Mouse (Mus musculus) kidney, embryonic 15.5 days (tissue): ENCODE measurements around the gene Ctnnb1. TPM values are rescaled to one million over a fixed set of nuclear protein-coding genes. Genes with fewer than 3 reads are reported as not detected.
"Not testable (repeated sequence)": the region's sequence is repeated elsewhere in the genome, so short reads cannot be mapped to it uniquely, and the experiment has no call there.

Experiments
- ATAC-seq: fragments of 200-750 bp; cut with Nextera tagmentation; replicated peaks from 2 replicates; pipeline ENCODE4 v1.8.0; 2017; ENCODE audit warnings: moderate TSS enrichment; ENCODE audit not compliant: low FRiP score
- H3K27ac ChIP-seq: fragments of 300-500 bp; sonication (generic); 2 replicates; pipeline ENCODE4 v1.5.1; 2015; ENCODE audit warnings: mild to moderate bottlenecking, inconsistent platforms
- H3K27me3 ChIP-seq: fragments of 300-500 bp; sonication (generic); 2 replicates; pipeline ENCODE4 v1.6.1; 2015; ENCODE audit warnings: inconsistent platforms
- H3K36me3 ChIP-seq: fragments of 300-500 bp; sonication (generic); 2 replicates; pipeline ENCODE4 v1.6.1; 2015; ENCODE audit warnings: inconsistent platforms
- H3K4me1 ChIP-seq: fragments of 300-500 bp; sonication (generic); 2 replicates; pipeline ENCODE4 v1.6.1; 2015; ENCODE audit warnings: inconsistent platforms
- H3K4me2 ChIP-seq: fragments of 300-500 bp; sonication (generic); 2 replicates; pipeline ENCODE4 v1.6.1; 2015; ENCODE audit warnings: moderate library complexity, mild to moderate bottlenecking, inconsistent platforms
- H3K4me3 ChIP-seq: fragments of 300-500 bp; sonication (generic); replicated peaks from 2 replicates; pipeline ENCODE4 v1.5.1; 2015; ENCODE audit warnings: mild to moderate bottlenecking, inconsistent platforms
- H3K9ac ChIP-seq: fragments of 300-500 bp; sonication (generic); 2 replicates; pipeline ENCODE4 v1.6.1; 2015; ENCODE audit warnings: mild to moderate bottlenecking, inconsistent platforms
- H3K9me3 ChIP-seq: fragments of 300-500 bp; sonication (generic); replicated peaks from 2 replicates; pipeline ENCODE4 v1.6.1; 2016; ENCODE audit warnings: inconsistent platforms
- WGBS: fragments of 180-500 bp; shearing (Covaris S2); methylation state at CpG from one replicate; pipeline ENCODE4 v1.1.7; 2015; ENCODE audit warnings: mixed read lengths; 5-methylcytosine and 5-hydroxymethylcytosine counted together
- polyA plus RNA-seq: library from polyadenylated mRNA; unstranded; fragments of >200 nt; fragmentation: Nextera tagmentation; extraction: Ambion mirVana; gene quantifications from 2 replicates; pipeline ENCODE4 v1.2.1, GENCODE M21; 2015

The Ctnnb1 gene
- polyA plus RNA-seq, 1 experiment from 2014 or later, result 543 TPM

GRCm38 (mm10) chr9:120900338-120901274 is 28.4 kb upstream of the Ctnnb1 start:
- peaks cover 41% of the 10 kb centered on the region for H3K4me1 ChIP-seq
- ATAC-seq, result no peak
- no peak overlapping the region for H3K9ac ChIP-seq
- no peaks in the 10 kb centered on the region for H3K36me3 ChIP-seq
- no peaks in the 10 kb centered on the region for H3K9me3 ChIP-seq
- H3K27me3 ChIP-seq, result no peaks in the 10 kb centered on the region
- WGBS, result 53% methylated on average over 12 of the region's 12 CpGs
- no peak overlapping the region for H3K4me3 ChIP-seq
- H3K4me2 ChIP-seq, result no peak overlapping the region
- peak overlapping the region; percentile 49 for H3K27ac ChIP-seq

- Histone ChIP-seq H3K27ac (no peak overlapping the region), H3K9me3 (no peaks in the 10 kb centered on the region), H3K4me2 (no peak overlapping the region), H3K4me3 (no peak overlapping the region), H3K9ac (no peak overlapping the region), H3K27me3 (no peaks in the 10 kb centered on the region), H3K4me1 (peaks cover 26% of the 10 kb centered on the region), H3K36me3 (no peaks in the 10 kb centered on the region)
- ATAC-seq, result no peak; the same call in 1 of the 2 replicates
- 54% methylated on average over 8 of the region's 8 CpGs for WGBS
Measured at GRCm38 (mm10) chr9:120902562-120902961, 26.5 kb upstream of the Ctnnb1 start.

GRCm38 (mm10) chr9:120908461-120908860 is 20.6 kb upstream of the Ctnnb1 start:
- Histone ChIP-seq H3K4me1 (peaks cover 11% of the 10 kb centered on the region), H3K4me2 (no peak overlapping the region), H3K27ac (no peak overlapping the region), H3K9ac (no peak overlapping the region), H3K36me3 (no peaks in the 10 kb centered on the region), H3K27me3 (no peaks in the 10 kb centered on the region), H3K9me3 (no peaks in the 10 kb centered on the region), H3K4me3 (no peak overlapping the region)
- no peak for ATAC-seq
- 81% methylated on average over 6 of the region's 6 CpGs for WGBS

- H3K9ac ChIP-seq, result no peak overlapping the region
- no peak overlapping the region for H3K27ac ChIP-seq
- 66% methylated on average over 13 of the region's 13 CpGs for WGBS
- no peak overlapping the region for H3K4me2 ChIP-seq
- no peaks in the 10 kb centered on the region for H3K36me3 ChIP-seq
- peaks cover 9% of the 10 kb centered on the region for H3K4me1 ChIP-seq
- H3K4me3 ChIP-seq, result no peak overlapping the region
- no peaks in the 10 kb centered on the region; the same call in 1 of the 2 replicates for H3K9me3 ChIP-seq
- ATAC-seq, result no peak
- no peaks in the 10 kb centered on the region for H3K27me3 ChIP-seq
Measured at GRCm38 (mm10) chr9:120913152-120913551, 15.9 kb upstream of the Ctnnb1 start.

GRCm38 (mm10) chr9:120914429-120914828 is 14.6 kb upstream of the Ctnnb1 start:
- no peaks in the 10 kb centered on the region for H3K36me3 ChIP-seq
- no peak overlapping the region for H3K4me2 ChIP-seq
- peaks cover 21% of the 10 kb centered on the region for H3K4me1 ChIP-seq
- no peak overlapping the region for H3K9ac ChIP-seq
- ATAC-seq, result no peak
- H3K4me3 ChIP-seq, result no peak overlapping the region
- no peaks in the 10 kb centered on the region; the same call in 1 of the 2 replicates for H3K9me3 ChIP-seq
- H3K27ac ChIP-seq, result peak overlapping the region; percentile 60
- 87% methylated on average over 4 of the region's 4 CpGs for WGBS
- no peaks in the 10 kb centered on the region for H3K27me3 ChIP-seq

GRCm38 (mm10) chr9:120914877-120915459 is 14.0 kb upstream of the Ctnnb1 start:
- Histone ChIP-seq H3K4me1 (peaks cover 21% of the 10 kb centered on the region), H3K27ac (peak overlapping the region; percentile 60), H3K27me3 (no peaks in the 10 kb centered on the region), H3K9ac (no peak overlapping the region), H3K4me2 (no peak overlapping the region), H3K4me3 (no peak overlapping the region), H3K9me3 (no peaks in the 10 kb centered on the region; the same call in 1 of the 2 replicates), H3K36me3 (no peaks in the 10 kb centered on the region)
- WGBS, result 85% methylated on average over 14 of the region's 14 CpGs
- ATAC-seq, result 0 out of 2 replicates have a peak, but pooled peaks have one; percentile 44

GRCm38 (mm10) chr9:120917619-120918018 is 11.4 kb upstream of the Ctnnb1 start:
- ATAC-seq, H3K27ac ChIP-seq: not testable (repeated sequence)
- 94% methylated on average over 2 of the region's 2 CpGs for WGBS

GRCm38 (mm10) chr9:120918211-120918610 is 10.8 kb upstream of the Ctnnb1 start:
- Histone ChIP-seq H3K27ac (peak overlapping the region; percentile 59), H3K36me3 (no peaks in the 10 kb centered on the region), H3K27me3 (no peaks in the 10 kb centered on the region), H3K9me3 (no peaks in the 10 kb centered on the region; the same call in 1 of the 2 replicates), H3K9ac (no peak overlapping the region), H3K4me2 (no peak overlapping the region), H3K4me3 (no peak overlapping the region), H3K4me1 (peaks cover 15% of the 10 kb centered on the region)
- 58% methylated on average over 5 of the region's 5 CpGs for WGBS
- no peak for ATAC-seq

More at GRCm38 (mm10) chr9:120917619-120918018, 11.4 kb upstream of the Ctnnb1 start:
- not testable (repeated sequence) for H3K9ac ChIP-seq, H3K9me3 ChIP-seq, H3K27me3 ChIP-seq, H3K4me3 ChIP-seq, H3K36me3 ChIP-seq, H3K4me2 ChIP-seq
- H3K4me1 ChIP-seq, result peaks cover 16% of the 10 kb centered on the region

- H3K9ac ChIP-seq, result no peak overlapping the region
- no peaks in the 10 kb centered on the region for H3K36me3 ChIP-seq
- ATAC-seq, result peak; percentile 78
- no peak overlapping the region for H3K4me3 ChIP-seq
- 14% methylated on average over 6 of the region's 6 CpGs for WGBS
- H3K9me3 ChIP-seq, result no peaks in the 10 kb centered on the region; the same call in 1 of the 2 replicates
- H3K27me3 ChIP-seq, result no peaks in the 10 kb centered on the region
- peak overlapping the region; percentile 59 for H3K27ac ChIP-seq
- H3K4me2 ChIP-seq, result no peak overlapping the region
- peaks cover 15% of the 10 kb centered on the region for H3K4me1 ChIP-seq
Measured at GRCm38 (mm10) chr9:120918642-120919041, 10.4 kb upstream of the Ctnnb1 start.

GRCm38 (mm10) chr9:120919130-120919529 is 9.9 kb upstream of the Ctnnb1 start:
- Histone ChIP-seq H3K4me2 (no peak overlapping the region), H3K36me3 (no peaks in the 10 kb centered on the region), H3K9ac (no peak overlapping the region), H3K27ac (peak overlapping the region; percentile 59), H3K4me1 (peaks cover 15% of the 10 kb centered on the region), H3K4me3 (no peak overlapping the region), H3K27me3 (no peaks in the 10 kb centered on the region), H3K9me3 (no peaks in the 10 kb centered on the region; the same call in 1 of the 2 replicates)
- ATAC-seq, result peak; percentile 29; the same call in 1 of the 2 replicates
- 61% methylated on average over 5 of the region's 5 CpGs for WGBS

GRCm38 (mm10) chr9:120926126-120926525 is 2.9 kb upstream of the Ctnnb1 start:
- H3K27ac ChIP-seq, result no peak overlapping the region
- no peaks in the 10 kb centered on the region for H3K36me3 ChIP-seq
- no peak overlapping the region for H3K4me3 ChIP-seq
- H3K9me3 ChIP-seq, result no peaks in the 10 kb centered on the region
- 0 out of 2 replicates have a peak, but pooled peaks cover 7% of the 10 kb centered on the region for H3K4me1 ChIP-seq
- WGBS, result 57% methylated on average over 1 of the region's 1 CpGs
- no peaks in the 10 kb centered on the region for H3K27me3 ChIP-seq
- H3K9ac ChIP-seq, result no peak overlapping the region
- no peak overlapping the region for H3K4me2 ChIP-seq
- no peak for ATAC-seq
